Mouse (Mus musculus) liver, embryonic 14.5 days (tissue): ENCODE measurements around the gene St8sia6. TPM values are rescaled to one million over a fixed set of nuclear protein-coding genes. Genes with fewer than 3 reads are reported as not detected.

Experiments used
- ATAC-seq: fragments of 200-750 bp; cut with Nextera tagmentation; 2 replicates; pipeline ENCODE4 v1.8.0; 2017; ENCODE audit warnings: moderate number of reproducible peaks, mild to moderate bottlenecking, moderate library complexity; ENCODE audit not compliant: insufficient read depth
- DNase-seq, 3 experiments: peaks; one replicate each; pipeline ENCODE4 v3.0.0-alpha.2; 2012 to 2013; ENCODE audit warnings: low read depth in 3 of 3, low spot score in 3 of 3
- H3K27ac ChIP-seq: fragments of 300-500 bp; sonication (generic); 2 replicates; pipeline ENCODE4 v1.5.1; 2014; ENCODE audit warnings: moderate library complexity, mild to moderate bottlenecking, control low read depth, inconsistent platforms
- H3K27me3 ChIP-seq: fragments of 300-500 bp; sonication (generic); 2 replicates; pipeline ENCODE4 v1.6.1; 2014; ENCODE audit warnings: mild to moderate bottlenecking, low read length, moderate library complexity; ENCODE audit not compliant: control insufficient read depth, insufficient read depth
- H3K36me3 ChIP-seq: fragments of 300-500 bp; sonication (generic); replicated peaks from 2 replicates; pipeline ENCODE4 v1.6.1; 2014; ENCODE audit warnings: low read depth; ENCODE audit not compliant: control insufficient read depth, insufficient read depth
- H3K4me1 ChIP-seq, 2 experiments: fragments of 200-500 bp in 1 of 2; fragments of 300-500 bp in 1 of 2; sonication (generic) in 1 of 2; replicated peaks; 2 replicates each; pipeline ENCODE4 v1.6.1; 2012 to 2014; ENCODE audit warnings: antibody characterized with exemption in 1 of 2, inconsistent platforms in 1 of 2, low read length in 1 of 2; ENCODE audit not compliant: control insufficient read depth in 2 of 2, insufficient read depth in 2 of 2
- H3K4me2 ChIP-seq: fragments of 300-500 bp; sonication (generic); 2 replicates; pipeline ENCODE4 v1.6.1; 2014; ENCODE audit warnings: low read depth, mild to moderate bottlenecking, control low read depth, moderate library complexity
- H3K4me3 ChIP-seq, 2 experiments: fragments of 200-500 bp in 1 of 2; fragments of 300-500 bp in 1 of 2; sonication (generic) in 1 of 2; 2 replicates each; pipeline ENCODE4 v1.5.1; 2012 to 2014; ENCODE audit warnings: low read depth in 2 of 2, low read length in 2 of 2, mild to moderate bottlenecking in 2 of 2, control low read depth in 1 of 2, inconsistent platforms in 1 of 2, moderate library complexity in 1 of 2; ENCODE audit not compliant: insufficient read depth in 1 of 2
- H3K9ac ChIP-seq: fragments of 300-500 bp; sonication (generic); replicated peaks from 2 replicates; pipeline ENCODE4 v1.6.1; 2014; ENCODE audit warnings: mild to moderate bottlenecking, control low read depth, moderate library complexity
- H3K9me3 ChIP-seq: fragments of 300-500 bp; sonication (generic); 2 replicates; pipeline ENCODE4 v1.6.1; 2016; ENCODE audit warnings: low read length, mixed read lengths; ENCODE audit not compliant: control insufficient read depth
- CTCF ChIP-seq: IDR thresholded peaks from 2 replicates; pipeline ENCODE4 v1.5.1; 2016; ENCODE audit warnings: antibody characterized with exemption, low read depth, control low read depth
- EP300 ChIP-seq: IDR thresholded peaks from 2 replicates; pipeline ENCODE4 v1.6.1; 2016; ENCODE audit warnings: antibody characterized with exemption, low read depth
- WGBS: fragments of 180-500 bp; shearing (Covaris S2); extraction: QIAGEN DNeasy Blood & Tissue Kit; methylation state at CpG from one replicate; pipeline ENCODE4 v1.1.7; 2014; ENCODE audit not compliant: insufficient replicate concordance; 5-methylcytosine and 5-hydroxymethylcytosine counted together
- polyA plus RNA-seq, 2 experiments: library from polyadenylated mRNA; depleted of rRNA in 1 of 2; stranded (reverse) in 1 of 2; unstranded in 1 of 2; fragments of >200 nt; fragmentation: Nextera tagmentation in 1 of 2; extraction: Ambion mirVana in 1 of 2; gene quantifications; 2 replicates each; pipeline versions ENCODE4 v1.2.1 to v1.2.3; 2012 to 2014

The St8sia6 gene
- 0.01 TPM in 2 replicates for polyA plus RNA-seq (2012; rRNA removed)
- 0.04 TPM in 1 of 2 replicates, not detected in the other for polyA plus RNA-seq (2014; fragmentation: Nextera tagmentation; extraction: Ambion mirVana)

- ATAC-seq, result no peak
- no peak for DNase-seq
- 42% methylated on average over 8 of the region's 8 CpGs for WGBS
- TF ChIP-seq EP300 (no peak), CTCF (no peak)
- Histone ChIP-seq H3K9me3 (no peaks in the 10 kb centered on the region), H3K36me3 (no peaks in the 10 kb centered on the region), H3K4me2 (peak within 1 kb of the TSS; percentile 58), H3K27me3 (peaks cover 25% of the 10 kb centered on the region), H3K4me1 (no peaks in the 10 kb centered on the region), H3K27ac (no peak within 1 kb of the TSS), H3K4me3 (peak within 1 kb of the TSS; percentile 13 to 48; a peak in 3 of 4 replicates), H3K9ac (no peak within 1 kb of the TSS)
These were observed at the start of gene St8sia6 for GRCm38 (mm10) chr2:13793969-13794363. TSS of gene St8sia6 (minus strand) at chr2:13794064.

- DNase-seq, result no peak
- Histone ChIP-seq H3K4me1 (no peaks in the 10 kb centered on the region), H3K36me3 (no peaks in the 10 kb centered on the region), H3K9ac (no peak overlapping the region), H3K27ac (no peak overlapping the region), H3K4me3 (no peak overlapping the region), H3K27me3 (no peaks in the 10 kb centered on the region), H3K9me3 (no peaks in the 10 kb centered on the region), H3K4me2 (no peak overlapping the region)
- no peak for ATAC-seq
- TF ChIP-seq CTCF (no peak), EP300 (no peak)
- 54% methylated on average over 3 of the region's 3 CpGs for WGBS
These were observed 42.4 kb upstream of the St8sia6 start for GRCm38 (mm10) chr2:13836310-13836709.

GRCm38 (mm10) chr2:13834989-13835388 lies 41.1 kb upstream of the St8sia6 start:
- H3K4me1 ChIP-seq, result no peaks in the 10 kb centered on the region
- no peak overlapping the region for H3K4me2 ChIP-seq
- H3K27ac ChIP-seq, result no peak overlapping the region
- H3K9me3 ChIP-seq, result no peaks in the 10 kb centered on the region
- no peak overlapping the region for H3K4me3 ChIP-seq
- no peaks in the 10 kb centered on the region for H3K36me3 ChIP-seq
- ATAC-seq (no peak), DNase-seq (no peak)
- no peaks in the 10 kb centered on the region for H3K27me3 ChIP-seq
- WGBS, result 25% methylated on average over 1 of the region's 1 CpGs
- TF ChIP-seq EP300, result no peak
- TF ChIP-seq CTCF, result no peak
- H3K9ac ChIP-seq, result no peak overlapping the region

- H3K4me2 ChIP-seq, result no peak overlapping the region
These were observed 22.8 kb upstream of the St8sia6 start for GRCm38 (mm10) chr2:13816645-13817044.

GRCm38 (mm10) chr2:13808593-13808992 lies 14.7 kb upstream of the St8sia6 start:
- no peaks in the 10 kb centered on the region for H3K9me3 ChIP-seq
- ATAC-seq, result no peak
- no peak for TF ChIP-seq EP300
- no peak for TF ChIP-seq CTCF
- H3K4me1 ChIP-seq, result no peaks in the 10 kb centered on the region
- no peak overlapping the region for H3K9ac ChIP-seq
- 34% methylated on average over 5 of the region's 5 CpGs for WGBS
- no peak overlapping the region for H3K4me2 ChIP-seq
- no peak overlapping the region for H3K4me3 ChIP-seq
- no peak overlapping the region for H3K27ac ChIP-seq
- no peaks in the 10 kb centered on the region for H3K27me3 ChIP-seq
- H3K36me3 ChIP-seq, result no peaks in the 10 kb centered on the region
- no peak for DNase-seq

More at GRCm38 (mm10) chr2:13816645-13817044, 22.8 kb upstream of the St8sia6 start:
- TF ChIP-seq EP300 (no peak), CTCF (no peak)
- no peak for DNase-seq
- Histone ChIP-seq H3K9me3 (no peaks in the 10 kb centered on the region), H3K4me1 (no peaks in the 10 kb centered on the region), H3K4me3 (no peak overlapping the region), H3K27me3 (no peaks in the 10 kb centered on the region), H3K36me3 (no peaks in the 10 kb centered on the region), H3K9ac (no peak overlapping the region), H3K27ac (no peak overlapping the region)
- ATAC-seq, result no peak
- 45% methylated on average over 2 of the region's 2 CpGs for WGBS
